Mouse (Mus musculus): ENCODE measurements around the gene Art4. TPM values are rescaled to one million over a fixed set of nuclear protein-coding genes. Genes with fewer than 3 reads are reported as not detected.

Gene Art4
- polyA plus RNA-seq, 1 experiment from 2014 or later: 4.8 TPM

DNA sequence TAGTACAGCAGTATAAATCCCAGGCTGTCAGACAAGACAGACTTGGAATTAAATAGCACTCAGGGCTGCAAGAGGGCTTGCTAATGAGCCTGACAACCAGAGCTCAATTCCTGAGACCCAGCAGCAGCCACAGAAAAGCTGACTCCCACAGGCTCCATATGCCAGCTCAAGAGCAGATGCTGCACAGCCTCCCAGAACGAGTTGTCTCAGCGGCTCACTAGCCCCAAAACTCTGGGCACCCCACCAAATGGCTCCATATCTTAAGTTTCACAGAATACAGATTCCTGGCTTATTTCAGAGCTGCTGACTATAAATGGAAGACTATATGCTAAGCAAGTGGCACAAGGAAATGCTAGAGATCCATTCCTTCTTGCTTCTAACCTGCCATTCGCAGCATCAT is 40.0 kb downstream of the Art4 start:
- ATAC-seq: no peak
- H3K27me3 ChIP-seq (replicated peaks): no peaks in the 10 kb centered on the region

GRCm38 (mm10) chr6:136816826-136817225 is 40.7 kb downstream of the Art4 start:
- Histone ChIP-seq H3K27ac (no peak overlapping the region), H3K36me3 (peaks cover 59% of the 10 kb centered on the region), H3K4me3 (replicated peaks) (no peak overlapping the region), H3K27me3 (replicated peaks) (no peaks in the 10 kb centered on the region), H3K9ac (no peak overlapping the region), H3K4me2 (replicated peaks) (no peak overlapping the region), H3K4me1 (replicated peaks) (no peaks in the 10 kb centered on the region; the same call in 1 of the 2 replicates), H3K9me3 (no peaks in the 10 kb centered on the region)
- no peak for ATAC-seq
- 93% methylated on average over 21 of the region's 21 CpGs for WGBS

More for the DNA sequence above, 40.0 kb downstream of the Art4 start:
- Histone ChIP-seq H3K27ac (no peak overlapping the region), H3K36me3 (peaks cover 65% of the 10 kb centered on the region), H3K9ac (no peak overlapping the region), H3K4me3 (replicated peaks) (no peak overlapping the region), H3K4me2 (replicated peaks) (no peak overlapping the region), H3K4me1 (replicated peaks) (no peaks in the 10 kb centered on the region; the same call in 1 of the 2 replicates), H3K9me3 (no peaks in the 10 kb centered on the region)
- WGBS: 93% methylated on average over 3 of the region's 3 CpGs

DNA sequence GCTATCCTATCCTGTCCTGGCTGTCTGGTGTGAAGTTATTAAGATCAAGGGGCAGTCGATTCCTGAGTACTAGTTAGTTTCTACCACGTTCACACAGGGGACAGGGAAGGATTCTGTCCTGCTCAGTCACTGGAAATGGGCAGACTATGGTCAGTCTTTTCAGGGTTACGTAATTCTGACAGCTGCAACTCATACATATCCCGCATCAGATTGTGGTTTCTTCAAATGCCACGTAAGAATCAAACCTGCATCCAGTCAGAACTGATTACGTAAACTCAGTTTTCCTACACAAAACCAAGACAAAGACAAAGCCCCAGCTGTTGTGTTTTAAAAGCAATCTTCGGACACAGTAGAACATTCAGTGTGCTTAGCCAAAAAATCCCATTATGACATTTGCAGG is 42.2 kb downstream of the Art4 start:
- no peak overlapping the region for H3K9ac ChIP-seq
- H3K36me3 ChIP-seq: peaks cover 44% of the 10 kb centered on the region
- no peak overlapping the region for H3K27ac ChIP-seq
- 96% methylated on average over 7 of the region's 7 CpGs for WGBS
- no peaks in the 10 kb centered on the region for H3K27me3 ChIP-seq (replicated peaks)
- peaks cover 6% of the 10 kb centered on the region; the same call in 1 of the 2 replicates for H3K4me1 ChIP-seq (replicated peaks)
- H3K4me3 ChIP-seq (replicated peaks): no peak overlapping the region
- no peak for ATAC-seq
- no peak overlapping the region for H3K4me2 ChIP-seq (replicated peaks)
- no peaks in the 10 kb centered on the region for H3K9me3 ChIP-seq

DNA sequence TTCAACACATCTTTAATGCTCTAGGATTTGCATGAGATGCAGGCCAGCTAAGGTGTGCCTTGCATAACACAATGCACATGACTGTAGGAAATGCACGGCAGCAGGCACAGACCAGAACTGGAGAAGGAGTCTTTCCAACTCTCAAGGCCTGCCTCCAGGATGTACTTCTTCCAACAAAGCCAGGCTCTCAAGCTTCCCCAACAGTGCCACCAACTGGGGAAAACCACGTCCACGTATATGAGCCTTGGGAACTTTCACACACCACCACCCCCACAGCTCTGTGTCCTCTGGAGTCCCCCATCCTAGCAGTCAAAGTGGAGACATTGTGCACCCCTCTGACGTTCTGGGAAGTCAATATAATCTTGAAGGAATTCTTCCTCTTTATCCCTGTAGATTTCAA is 44.4 kb downstream of the Art4 start:
- no peaks in the 10 kb centered on the region for H3K27me3 ChIP-seq (replicated peaks)
- H3K36me3 ChIP-seq: peaks cover 33% of the 10 kb centered on the region
- H3K9ac ChIP-seq: no peak overlapping the region
- H3K27ac ChIP-seq: no peak overlapping the region
- no peak overlapping the region for H3K4me3 ChIP-seq (replicated peaks)
- H3K4me2 ChIP-seq (replicated peaks): no peak overlapping the region
- peaks cover 13% of the 10 kb centered on the region for H3K4me1 ChIP-seq (replicated peaks)
- H3K9me3 ChIP-seq: no peaks in the 10 kb centered on the region
- ATAC-seq: no peak
- 35% methylated on average over 4 of the region's 4 CpGs for WGBS

DNA sequence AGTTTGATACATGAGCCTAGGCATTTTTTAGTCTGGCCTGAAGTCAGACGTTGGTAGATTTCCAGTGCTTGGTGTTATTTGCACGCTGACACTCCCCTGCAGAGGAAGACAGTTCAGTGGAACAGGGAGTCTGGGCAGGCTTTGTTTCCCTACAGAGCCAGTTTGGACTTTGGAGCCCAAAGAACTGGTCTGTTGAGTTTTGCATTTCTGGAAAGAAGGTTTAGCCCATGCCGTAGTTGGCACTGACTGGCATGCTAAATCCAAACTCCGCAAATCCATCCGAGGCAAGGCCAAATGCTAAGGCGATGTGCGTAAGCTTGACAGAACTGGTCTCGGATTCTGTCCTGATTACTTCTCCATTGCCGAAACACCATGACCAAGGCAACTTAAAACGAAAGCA is 46.3 kb downstream of the Art4 start:
- H3K4me2 ChIP-seq (replicated peaks): no peak overlapping the region
- no peak for ATAC-seq
- H3K4me3 ChIP-seq (replicated peaks): no peak overlapping the region
- H3K9ac ChIP-seq: no peak overlapping the region
- H3K4me1 ChIP-seq (replicated peaks): peaks cover 19% of the 10 kb centered on the region
- H3K27me3 ChIP-seq (replicated peaks): no peaks in the 10 kb centered on the region
- WGBS: 76% methylated on average over 10 of the region's 10 CpGs
- H3K27ac ChIP-seq: peak overlapping the region; percentile 10; the same call in 1 of the 2 replicates
- peaks cover 17% of the 10 kb centered on the region for H3K36me3 ChIP-seq
- no peaks in the 10 kb centered on the region for H3K9me3 ChIP-seq

DNA sequence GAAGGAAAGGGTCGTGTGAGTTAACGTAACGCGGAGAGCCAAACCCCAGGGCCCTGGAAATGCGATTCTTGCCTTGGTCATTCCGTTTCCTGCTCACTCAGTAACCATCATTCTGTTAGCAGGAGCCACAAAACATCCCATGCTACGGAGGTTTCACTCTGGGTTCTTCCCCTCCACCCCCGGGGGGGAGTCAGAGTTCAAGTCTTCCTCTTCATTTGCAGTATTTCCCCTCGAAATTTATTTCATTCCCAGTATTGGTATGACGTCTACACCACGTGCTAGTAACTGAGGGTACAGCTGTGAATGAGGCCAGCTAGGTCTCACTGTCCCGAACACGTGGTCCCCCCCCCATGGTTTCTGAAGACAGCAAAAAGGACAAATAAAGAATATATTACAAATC is 47.9 kb downstream of the Art4 start:
- H3K4me1 ChIP-seq (replicated peaks): peaks cover 19% of the 10 kb centered on the region

DNA sequence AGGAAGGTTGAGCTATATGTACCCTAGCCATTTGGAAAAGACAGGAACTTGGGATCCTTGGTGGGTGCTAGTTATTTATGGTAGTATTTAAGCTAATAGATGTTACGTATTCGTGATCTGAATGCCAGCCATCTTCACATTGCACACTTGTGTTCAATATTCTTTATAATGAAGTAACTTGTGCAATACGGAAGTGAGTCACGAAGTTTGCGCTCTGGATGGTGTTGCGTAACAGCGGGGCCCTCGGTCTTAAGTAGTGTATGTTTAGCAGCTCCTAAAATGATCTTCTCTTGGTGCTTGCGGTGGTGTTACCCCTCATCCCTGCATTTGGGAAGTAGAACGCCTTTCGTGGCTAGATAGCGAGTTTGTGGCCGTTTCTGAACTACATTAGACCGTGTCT is 48.5 kb downstream of the Art4 start:
- ATAC-seq: no peak
- peak overlapping the region; percentile 88 for H3K27ac ChIP-seq

More for the DNA sequence above, 47.9 kb downstream of the Art4 start:
- ATAC-seq: no peak
- H3K36me3 ChIP-seq: peaks cover 7% of the 10 kb centered on the region
- peak overlapping the region; percentile 91 for H3K4me3 ChIP-seq (replicated peaks)
- peak overlapping the region; percentile 78; the same call in 1 of the 2 replicates for H3K9ac ChIP-seq
- H3K27me3 ChIP-seq (replicated peaks): no peaks in the 10 kb centered on the region
- H3K9me3 ChIP-seq: no peaks in the 10 kb centered on the region
- peak overlapping the region; percentile 88 for H3K4me2 ChIP-seq (replicated peaks)
- H3K27ac ChIP-seq: no peak overlapping the region
- WGBS: 63% methylated on average over 13 of the region's 13 CpGs

DNA sequence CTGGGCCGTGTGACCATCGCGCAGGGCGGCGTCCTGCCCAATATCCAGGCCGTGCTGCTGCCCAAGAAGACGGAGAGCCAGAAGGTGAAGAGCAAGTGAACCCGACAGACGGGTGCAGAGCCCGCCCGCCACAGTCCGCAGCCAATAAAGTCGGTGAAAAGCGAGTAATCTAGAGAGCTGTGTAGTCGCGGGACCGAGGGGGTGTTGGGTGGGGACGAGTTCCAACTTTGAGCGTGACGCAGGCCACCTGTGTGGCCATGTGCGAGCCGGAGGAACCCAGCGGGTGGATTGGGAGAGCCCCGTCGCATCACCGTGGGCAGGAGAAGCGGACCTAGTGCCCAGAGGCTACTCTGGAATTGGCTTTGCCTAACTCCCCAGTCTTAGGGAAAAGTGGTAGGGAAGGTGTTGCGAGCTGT is 48.9 kb downstream of the Art4 start:
- no peaks in the 10 kb centered on the region for H3K27me3 ChIP-seq (replicated peaks)
- H3K27ac ChIP-seq: peak overlapping the region; percentile 88
- H3K36me3 ChIP-seq: 0 out of 2 replicates have a peak, but pooled peaks cover 3% of the 10 kb centered on the region
- peak overlapping the region; percentile 91 for H3K4me3 ChIP-seq (replicated peaks)
- peak overlapping the region; percentile 78 for H3K9ac ChIP-seq
- no peaks in the 10 kb centered on the region for H3K9me3 ChIP-seq
- under 1% methylated on average over 28 of the region's 28 CpGs for WGBS
- ATAC-seq: peak; percentile 12
- H3K4me1 ChIP-seq (replicated peaks): peaks cover 19% of the 10 kb centered on the region
- H3K4me2 ChIP-seq (replicated peaks): peak overlapping the region; percentile 88

More for the DNA sequence above, 48.5 kb downstream of the Art4 start:
- Histone ChIP-seq H3K9ac (peak overlapping the region; percentile 78), H3K4me1 (replicated peaks) (peaks cover 19% of the 10 kb centered on the region), H3K4me3 (replicated peaks) (peak overlapping the region; percentile 91), H3K4me2 (replicated peaks) (peak overlapping the region; percentile 88), H3K36me3 (peaks cover 3% of the 10 kb centered on the region; the same call in 1 of the 2 replicates), H3K9me3 (no peaks in the 10 kb centered on the region), H3K27me3 (replicated peaks) (no peaks in the 10 kb centered on the region)
- 19% methylated on average over 14 of the region's 14 CpGs for WGBS

- Histone ChIP-seq H3K36me3 (0 out of 2 replicates have a peak, but pooled peaks cover 1% of the 10 kb centered on the region), H3K9ac (peak within 1 kb of the TSS; percentile 78), H3K27ac (peak within 1 kb of the TSS; percentile 88), H3K27me3 (replicated peaks) (no peaks in the 10 kb centered on the region), H3K9me3 (no peaks in the 10 kb centered on the region), H3K4me2 (replicated peaks) (peak within 1 kb of the TSS; percentile 88), H3K4me3 (replicated peaks) (peak within 1 kb of the TSS; percentile 91), H3K4me1 (replicated peaks) (peaks cover 23% of the 10 kb centered on the region)
- WGBS: 0% methylated on average over 34 of the region's 34 CpGs
- ATAC-seq: peak; percentile 82
Measured at GRCm38 (mm10) chr6:136808014-136808417, 49.5 kb downstream of the Art4 start, which contains the start of gene H2afj. Gene H2afj, plus strand, starts transcription at chr6:136808244.

GRCm38 (mm10) chr6:136807395-136808013 is 50.0 kb downstream of the Art4 start:
- Histone ChIP-seq H3K4me1 (replicated peaks) (peaks cover 23% of the 10 kb centered on the region), H3K4me2 (replicated peaks) (peak overlapping the region; percentile 63), H3K9me3 (no peaks in the 10 kb centered on the region), H3K9ac (peak overlapping the region; percentile 41), H3K4me3 (replicated peaks) (peak overlapping the region; percentile 91), H3K27ac (peak overlapping the region; percentile 88), H3K27me3 (replicated peaks) (no peaks in the 10 kb centered on the region), H3K36me3 (no peaks in the 10 kb centered on the region)
- ATAC-seq: peak; percentile 3
- 24% methylated on average over 18 of the region's 18 CpGs for WGBS

DNA sequence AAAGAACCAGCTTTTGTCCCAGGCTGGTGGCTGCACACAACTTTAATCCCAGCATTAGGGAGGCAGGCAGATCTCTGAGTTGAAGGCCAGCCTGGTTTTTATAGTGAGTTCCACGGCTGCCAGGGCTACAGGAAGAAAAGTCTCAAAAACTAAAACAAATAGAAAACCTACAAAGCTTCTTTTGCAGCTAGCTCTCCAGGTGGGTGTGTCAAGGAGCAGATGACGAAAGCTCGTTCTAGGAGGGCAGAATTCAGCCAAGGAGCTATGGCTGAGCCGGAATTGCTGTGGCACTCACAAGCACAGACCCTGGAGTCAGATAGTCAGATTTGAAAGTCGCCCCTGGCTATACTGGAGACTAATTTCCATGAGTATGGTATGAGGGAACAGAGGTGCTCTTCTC is 50.7 kb downstream of the Art4 start:
- Histone ChIP-seq H3K9ac (no peak overlapping the region), H3K9me3 (no peaks in the 10 kb centered on the region), H3K36me3 (no peaks in the 10 kb centered on the region), H3K4me1 (replicated peaks) (peaks cover 23% of the 10 kb centered on the region), H3K27ac (peak overlapping the region; percentile 88), H3K4me3 (replicated peaks) (no peak overlapping the region), H3K27me3 (replicated peaks) (no peaks in the 10 kb centered on the region), H3K4me2 (replicated peaks) (peak overlapping the region; percentile 63)
- 57% methylated on average over 5 of the region's 5 CpGs for WGBS
- no peak for ATAC-seq

GRCm38 (mm10) chr6:136805409-136805775 is 52.1 kb downstream of the Art4 start:
- Histone ChIP-seq H3K27ac (no peak overlapping the region), H3K27me3 (replicated peaks) (no peaks in the 10 kb centered on the region), H3K36me3 (no peaks in the 10 kb centered on the region), H3K4me3 (replicated peaks) (no peak overlapping the region), H3K9me3 (no peaks in the 10 kb centered on the region), H3K4me1 (replicated peaks) (peaks cover 17% of the 10 kb centered on the region), H3K9ac (no peak overlapping the region), H3K4me2 (replicated peaks) (no peak overlapping the region)
- no peak for ATAC-seq
- WGBS: 71% methylated on average over 1 of the region's 1 CpGs
